Mouse (Mus musculus) forebrain, embryonic 13.5 days (tissue): ENCODE measurements around the gene Uqcr10. TPM values are rescaled to one million over a fixed set of nuclear protein-coding genes. Genes with fewer than 3 reads are reported as not detected.

Experiments
- ATAC-seq: fragments of 200-750 bp; cut with Nextera tagmentation; 2 replicates; pipeline ENCODE4 v1.8.0; 2017
- H3K27ac ChIP-seq: fragments of 300-500 bp; sonication (generic); 2 replicates; pipeline ENCODE4 v1.5.1; 2015; ENCODE audit warnings: inconsistent platforms, mild to moderate bottlenecking, moderate library complexity
- H3K27me3 ChIP-seq: fragments of 300-500 bp; sonication (generic); 2 replicates; pipeline ENCODE4 v1.6.1; 2015; ENCODE audit warnings: mild to moderate bottlenecking, inconsistent platforms
- H3K36me3 ChIP-seq: fragments of 300-500 bp; sonication (generic); 2 replicates; pipeline ENCODE4 v1.6.1; 2015; ENCODE audit warnings: mild to moderate bottlenecking, inconsistent platforms; ENCODE audit not compliant: poor library complexity, severe bottlenecking
- H3K4me1 ChIP-seq: fragments of 300-500 bp; sonication (generic); 2 replicates; pipeline ENCODE4 v1.6.1; 2015; ENCODE audit warnings: inconsistent platforms
- H3K4me2 ChIP-seq: fragments of 300-500 bp; sonication (generic); 2 replicates; pipeline ENCODE4 v1.6.1; 2015; ENCODE audit warnings: inconsistent platforms, mild to moderate bottlenecking, moderate library complexity
- H3K4me3 ChIP-seq: fragments of 300-500 bp; sonication (generic); 2 replicates; pipeline ENCODE4 v1.5.1; 2015; ENCODE audit warnings: mild to moderate bottlenecking, inconsistent platforms
- H3K9ac ChIP-seq: fragments of 300-500 bp; sonication (generic); 2 replicates; pipeline ENCODE4 v1.6.1; 2015; ENCODE audit warnings: mild to moderate bottlenecking, inconsistent platforms
- H3K9me3 ChIP-seq: fragments of 300-500 bp; sonication (generic); replicated peaks from 2 replicates; pipeline ENCODE4 v1.6.1; 2016; ENCODE audit warnings: inconsistent platforms
- WGBS: fragments of 180-500 bp; shearing (Covaris S2); methylation state at CpG from one replicate; pipeline ENCODE4 v1.1.7; 2015; 5-methylcytosine and 5-hydroxymethylcytosine counted together
- polyA plus RNA-seq: library from polyadenylated mRNA; unstranded; fragments of >200 nt; fragmentation: Nextera tagmentation; extraction: Ambion mirVana; gene quantifications from 2 replicates; pipeline ENCODE4 v1.2.1, GENCODE M21; 2015

Gene Uqcr10
- polyA plus RNA-seq, 1 experiment from 2014 or later, result 621 TPM

GRCm38 (mm10) chr11:4731781-4732180 lies 27.6 kb upstream of the Uqcr10 start:
- Histone ChIP-seq H3K36me3 (peaks cover 8% of the 10 kb centered on the region; the same call in 1 of the 2 replicates), H3K9ac (no peak overlapping the region), H3K27ac (no peak overlapping the region), H3K4me1 (peaks cover 11% of the 10 kb centered on the region), H3K4me2 (no peak overlapping the region), H3K9me3 (no peaks in the 10 kb centered on the region), H3K27me3 (no peaks in the 10 kb centered on the region), H3K4me3 (no peak overlapping the region)
- ATAC-seq, result no peak
- WGBS, result 79% methylated on average over 7 of the region's 7 CpGs

- WGBS, result 91% methylated on average over 5 of the region's 5 CpGs
- Histone ChIP-seq H3K4me2 (no peak overlapping the region), H3K27me3 (no peaks in the 10 kb centered on the region), H3K9ac (no peak overlapping the region), H3K4me1 (peaks cover 11% of the 10 kb centered on the region), H3K27ac (no peak overlapping the region), H3K36me3 (peaks cover 16% of the 10 kb centered on the region), H3K4me3 (no peak overlapping the region), H3K9me3 (no peaks in the 10 kb centered on the region)
- no peak for ATAC-seq
These were observed 26.8 kb upstream of the Uqcr10 start for GRCm38 (mm10) chr11:4730913-4731312.

DNA sequence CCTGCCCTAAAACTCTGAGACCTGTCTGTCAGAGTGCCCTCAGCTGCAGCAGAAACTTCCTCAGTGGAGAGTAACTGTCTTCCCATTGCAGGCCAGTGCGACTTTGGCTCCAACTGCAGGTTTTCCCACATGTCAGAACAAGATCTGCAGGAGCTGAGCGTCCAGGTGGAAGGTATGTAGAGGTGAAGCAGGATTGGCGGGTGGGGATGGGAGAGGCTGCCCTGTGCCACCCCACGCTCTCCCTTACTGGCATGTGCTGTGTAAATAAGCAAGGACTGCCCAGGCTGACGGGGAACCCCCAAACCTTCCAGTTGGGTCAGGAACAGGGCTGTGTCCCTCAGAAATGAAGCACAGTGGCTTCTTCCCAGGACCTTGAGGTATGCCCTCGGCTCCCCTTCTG lies 26.0 kb upstream of the Uqcr10 start:
- H3K27ac ChIP-seq, result no peak overlapping the region
- no peak overlapping the region for H3K4me3 ChIP-seq
- no peak overlapping the region for H3K9ac ChIP-seq
- peaks cover 24% of the 10 kb centered on the region for H3K36me3 ChIP-seq
- ATAC-seq, result no peak
- H3K9me3 ChIP-seq, result no peaks in the 10 kb centered on the region
- H3K27me3 ChIP-seq, result no peaks in the 10 kb centered on the region
- 91% methylated on average over 6 of the region's 6 CpGs for WGBS
- no peak overlapping the region for H3K4me2 ChIP-seq
- H3K4me1 ChIP-seq, result peaks cover 6% of the 10 kb centered on the region

- Histone ChIP-seq H3K9me3 (no peaks in the 10 kb centered on the region), H3K4me3 (no peak overlapping the region), H3K27ac (no peak overlapping the region), H3K4me1 (peaks cover 5% of the 10 kb centered on the region; the same call in 1 of the 2 replicates), H3K4me2 (no peak overlapping the region), H3K9ac (no peak overlapping the region), H3K27me3 (no peaks in the 10 kb centered on the region), H3K36me3 (peaks cover 29% of the 10 kb centered on the region)
- ATAC-seq, result no peak
- WGBS, result 66% methylated on average over 12 of the region's 12 CpGs
These were observed 25.5 kb upstream of the Uqcr10 start for GRCm38 (mm10) chr11:4729603-4730002.

GRCm38 (mm10) chr11:4721728-4722127 lies 17.6 kb upstream of the Uqcr10 start:
- WGBS, result 79% methylated on average over 8 of the region's 8 CpGs
- H3K9me3 ChIP-seq, result no peaks in the 10 kb centered on the region
- H3K36me3 ChIP-seq, result peaks cover 45% of the 10 kb centered on the region
- no peak overlapping the region for H3K9ac ChIP-seq
- no peak for ATAC-seq
- H3K4me1 ChIP-seq, result peaks cover 13% of the 10 kb centered on the region
- no peak overlapping the region for H3K4me3 ChIP-seq
- H3K4me2 ChIP-seq, result no peak overlapping the region
- no peak overlapping the region for H3K27ac ChIP-seq
- no peaks in the 10 kb centered on the region for H3K27me3 ChIP-seq

GRCm38 (mm10) chr11:4720900-4721580 lies 16.9 kb upstream of the Uqcr10 start:
- no peak for ATAC-seq
- no peaks in the 10 kb centered on the region for H3K9me3 ChIP-seq
- peaks cover 38% of the 10 kb centered on the region for H3K36me3 ChIP-seq
- H3K4me3 ChIP-seq, result no peak overlapping the region
- no peak overlapping the region for H3K4me2 ChIP-seq
- no peak overlapping the region for H3K27ac ChIP-seq
- no peaks in the 10 kb centered on the region for H3K27me3 ChIP-seq
- 50% methylated on average over 7 of the region's 7 CpGs for WGBS
- no peak overlapping the region; the same call in 1 of the 2 replicates for H3K9ac ChIP-seq
- H3K4me1 ChIP-seq, result peaks cover 17% of the 10 kb centered on the region

GRCm38 (mm10) chr11:4720393-4720792 lies 16.3 kb upstream of the Uqcr10 start:
- ATAC-seq, result no peak
- Histone ChIP-seq H3K27ac (no peak overlapping the region), H3K9ac (no peak overlapping the region)

GRCm38 (mm10) chr11:4719961-4720360 lies 15.8 kb upstream of the Uqcr10 start:
- Histone ChIP-seq H3K36me3 (peaks cover 28% of the 10 kb centered on the region), H3K9me3 (no peaks in the 10 kb centered on the region), H3K9ac (no peak overlapping the region), H3K4me1 (peaks cover 17% of the 10 kb centered on the region), H3K4me2 (no peak overlapping the region), H3K4me3 (no peak overlapping the region), H3K27me3 (no peaks in the 10 kb centered on the region), H3K27ac (no peak overlapping the region)
- WGBS, result 93% methylated on average over 9 of the region's 9 CpGs
- no peak for ATAC-seq

More at GRCm38 (mm10) chr11:4720393-4720792, 16.3 kb upstream of the Uqcr10 start:
- WGBS, result 63% methylated on average over 11 of the region's 11 CpGs
- no peaks in the 10 kb centered on the region for H3K9me3 ChIP-seq
- H3K4me3 ChIP-seq, result no peak overlapping the region
- H3K4me2 ChIP-seq, result no peak overlapping the region
- peaks cover 17% of the 10 kb centered on the region for H3K4me1 ChIP-seq
- H3K27me3 ChIP-seq, result no peaks in the 10 kb centered on the region
- peaks cover 32% of the 10 kb centered on the region for H3K36me3 ChIP-seq

DNA sequence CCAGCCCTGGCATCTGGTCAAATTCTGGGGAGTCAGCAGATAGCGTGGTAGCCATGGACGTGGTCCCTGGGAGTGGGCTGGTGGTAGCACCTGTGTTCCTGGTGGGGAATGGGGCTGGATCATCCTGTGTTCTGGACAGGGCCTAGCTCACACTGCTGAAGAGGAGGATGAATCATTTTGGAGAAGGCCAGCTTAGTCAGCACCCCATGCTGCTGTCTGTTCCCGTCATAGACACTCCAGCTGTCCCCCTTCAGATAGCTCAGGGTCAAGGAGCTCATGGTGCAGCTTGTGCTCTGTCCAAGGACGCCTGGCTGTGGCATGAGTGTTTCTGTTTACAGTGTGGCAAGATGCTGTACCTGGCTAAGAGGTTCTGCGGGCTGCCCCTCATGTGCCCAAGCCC lies 14.4 kb upstream of the Uqcr10 start:
- no peaks in the 10 kb centered on the region for H3K9me3 ChIP-seq
- H3K36me3 ChIP-seq, result peaks cover 14% of the 10 kb centered on the region
- no peaks in the 10 kb centered on the region for H3K27me3 ChIP-seq
- H3K4me1 ChIP-seq, result peaks cover 17% of the 10 kb centered on the region
- no peak overlapping the region for H3K4me3 ChIP-seq
- ATAC-seq, result no peak
- 85% methylated on average over 5 of the region's 5 CpGs for WGBS
- no peak overlapping the region for H3K9ac ChIP-seq
- H3K4me2 ChIP-seq, result no peak overlapping the region
- H3K27ac ChIP-seq, result no peak overlapping the region

DNA sequence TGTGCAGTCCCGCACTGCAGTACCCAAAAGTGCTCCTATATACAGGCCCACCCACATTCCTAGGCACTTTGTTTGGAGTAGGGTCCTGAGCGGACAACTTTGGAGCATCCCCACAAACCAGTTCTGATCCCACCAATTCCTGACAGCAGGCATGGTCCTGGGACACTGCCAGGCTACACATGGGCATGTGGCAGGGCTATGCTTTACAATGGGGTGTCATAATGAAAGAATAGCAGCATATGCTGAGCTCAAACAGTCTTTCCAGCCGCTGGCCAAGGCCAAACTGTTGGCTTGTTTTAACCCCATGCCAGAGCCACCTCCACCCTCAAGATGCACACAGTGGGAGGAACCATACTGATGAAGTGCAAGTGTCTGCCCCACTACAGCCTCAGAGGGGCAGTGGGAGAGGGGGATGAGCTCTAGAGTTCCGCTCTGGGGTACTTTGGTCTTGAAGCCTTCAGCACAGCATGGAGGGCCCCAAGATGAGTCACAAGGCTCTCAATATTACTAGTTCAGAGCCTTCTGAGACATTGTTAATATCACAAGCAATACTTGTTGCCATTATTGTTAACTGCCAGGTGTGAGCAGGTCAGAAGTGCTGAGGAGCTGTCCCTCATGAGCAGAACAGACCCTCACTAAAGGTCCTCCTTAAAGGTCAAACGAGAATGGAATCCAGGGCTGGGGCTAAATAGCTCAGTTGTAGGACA lies 12.5 kb upstream of the Uqcr10 start:
- Histone ChIP-seq H3K4me1 (peaks cover 17% of the 10 kb centered on the region), H3K36me3 (no peaks in the 10 kb centered on the region), H3K27ac (no peak overlapping the region), H3K27me3 (no peaks in the 10 kb centered on the region), H3K4me2 (no peak overlapping the region), H3K4me3 (no peak overlapping the region), H3K9ac (no peak overlapping the region), H3K9me3 (no peaks in the 10 kb centered on the region)
- 88% methylated on average over 5 of the region's 5 CpGs for WGBS
- ATAC-seq, result no peak

GRCm38 (mm10) chr11:4715596-4715995 lies 11.5 kb upstream of the Uqcr10 start:
- whole genome bisulfite sequencing, result 86% methylated on average over 4 of the region's 4 CpGs
- no peak overlapping the region for H3K9ac ChIP-seq
- H3K4me1 ChIP-seq, result peaks cover 7% of the 10 kb centered on the region
- H3K27me3 ChIP-seq, result no peaks in the 10 kb centered on the region
- H3K9me3 ChIP-seq, result no peaks in the 10 kb centered on the region
- no peak overlapping the region for H3K27ac ChIP-seq
- H3K4me2 ChIP-seq, result no peak overlapping the region
- no peak overlapping the region for H3K4me3 ChIP-seq
- ATAC-seq, result no peak
- H3K36me3 ChIP-seq, result no peaks in the 10 kb centered on the region

- Histone ChIP-seq H3K9me3 (no peaks in the 10 kb centered on the region), H3K27me3 (no peaks in the 10 kb centered on the region), H3K36me3 (no peaks in the 10 kb centered on the region), H3K9ac (no peak overlapping the region), H3K27ac (no peak overlapping the region), H3K4me2 (no peak overlapping the region), H3K4me3 (no peak overlapping the region), H3K4me1 (peaks cover 4% of the 10 kb centered on the region; the same call in 1 of the 2 replicates)
- WGBS, result 87% methylated on average over 4 of the region's 4 CpGs
- ATAC-seq, result no peak
These were observed 10.6 kb upstream of the Uqcr10 start for GRCm38 (mm10) chr11:4714727-4715126.
